Mouse (Mus musculus): Measurements from ENCODE around the gene Fem1b. TPM values are rescaled to one million over a fixed set of nuclear protein-coding genes. Genes with fewer than 3 reads are reported as not detected.

Fem1b gene
- total RNA-seq, 2 experiments from 2014 or later = 37.7 to 43.6 TPM

DNA sequence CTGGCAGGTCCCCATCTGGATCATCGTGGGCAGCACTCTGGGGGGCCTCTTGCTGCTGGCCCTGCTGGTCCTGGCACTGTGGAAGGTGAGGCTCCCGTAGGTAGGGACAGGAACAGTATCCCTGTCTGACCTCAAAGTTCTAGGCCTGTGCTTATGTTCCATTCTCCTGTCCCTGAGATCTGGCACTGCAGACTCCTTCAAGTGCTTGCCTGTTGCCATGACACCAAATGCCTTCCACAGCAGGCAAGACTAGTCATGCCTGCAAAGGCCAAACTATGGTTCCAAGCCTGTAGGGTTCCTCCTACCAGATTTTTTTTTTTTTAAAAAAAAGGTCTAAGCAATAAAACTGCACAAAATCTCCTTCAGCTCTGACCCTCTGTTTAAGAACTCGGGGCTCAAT lies 29.8 kb downstream of the Fem1b start:
- peak in 1 of 2 experiments; percentile 22 for DNase-seq

- DNase-seq = no peak
Measured at GRCm38 (mm10) chr9:62778721-62779120, 33.0 kb downstream of the Fem1b start.

- peak; percentile 59 to 73 for DNase-seq
Measured at GRCm38 (mm10) chr9:62777461-62777860, 34.3 kb downstream of the Fem1b start.

DNA sequence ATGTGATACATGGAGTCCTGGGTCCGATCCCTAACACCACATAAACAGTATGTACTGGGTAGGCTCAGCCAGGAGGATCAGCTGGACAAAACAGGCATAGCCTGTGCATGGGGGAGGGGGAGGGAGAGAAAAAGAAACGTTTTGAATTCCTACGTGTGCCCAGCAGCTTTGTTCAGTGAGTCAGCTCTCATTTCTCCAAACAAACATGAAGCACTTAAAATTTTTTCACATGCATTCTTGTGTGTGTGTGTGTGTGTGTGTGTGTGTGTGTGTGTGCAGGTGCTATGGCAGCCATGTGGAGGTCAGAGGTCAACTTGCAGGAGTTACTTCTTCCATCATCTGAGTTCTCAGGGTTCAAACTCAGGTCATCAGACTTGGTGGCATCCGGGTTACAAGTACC lies 36.3 kb downstream of the Fem1b start:
- DNase-seq = no peak

DNA sequence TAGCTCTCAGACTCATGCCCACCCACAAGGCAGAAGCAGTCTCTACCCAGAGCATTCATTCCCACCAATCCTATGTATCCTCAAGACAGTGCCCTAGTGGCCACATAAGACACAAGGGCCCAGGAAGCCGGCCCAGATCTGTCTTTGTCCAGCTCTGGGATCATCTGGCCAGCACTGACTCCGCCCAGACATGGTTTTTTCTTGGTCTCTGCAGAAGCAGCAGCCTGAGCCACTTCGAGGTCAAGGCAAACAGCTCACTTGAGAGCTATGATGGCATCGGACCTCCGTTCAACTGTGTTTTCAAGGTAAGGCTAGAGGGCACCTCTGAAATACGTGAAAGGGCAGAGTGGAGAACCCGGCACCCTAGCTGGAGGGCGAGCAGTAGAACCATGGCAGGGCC lies 39.0 kb downstream of the Fem1b start:
- DNase-seq = peak; percentile 41 to 55

DNA sequence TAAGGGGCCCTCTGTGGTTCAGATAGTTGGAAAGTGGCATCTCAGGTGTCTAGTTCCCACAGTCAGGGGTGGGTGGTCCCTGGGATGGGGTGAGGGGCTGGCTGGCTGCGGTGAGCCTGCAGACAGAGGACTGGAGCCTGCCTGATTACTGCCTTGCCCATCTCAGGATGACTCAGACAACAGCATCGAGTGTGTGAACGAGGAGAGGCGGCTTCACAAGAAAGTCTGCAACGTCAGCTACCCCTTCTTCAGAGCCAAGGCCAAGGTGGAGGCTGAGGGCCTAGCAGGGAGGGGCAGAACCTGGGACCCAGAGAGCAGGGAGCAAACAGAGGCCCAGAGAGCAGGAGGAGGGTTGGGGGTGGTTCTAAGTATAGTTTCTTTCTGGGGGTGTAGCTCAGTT lies 43.4 kb downstream of the Fem1b start:
- DNase-seq = no peak

DNA sequence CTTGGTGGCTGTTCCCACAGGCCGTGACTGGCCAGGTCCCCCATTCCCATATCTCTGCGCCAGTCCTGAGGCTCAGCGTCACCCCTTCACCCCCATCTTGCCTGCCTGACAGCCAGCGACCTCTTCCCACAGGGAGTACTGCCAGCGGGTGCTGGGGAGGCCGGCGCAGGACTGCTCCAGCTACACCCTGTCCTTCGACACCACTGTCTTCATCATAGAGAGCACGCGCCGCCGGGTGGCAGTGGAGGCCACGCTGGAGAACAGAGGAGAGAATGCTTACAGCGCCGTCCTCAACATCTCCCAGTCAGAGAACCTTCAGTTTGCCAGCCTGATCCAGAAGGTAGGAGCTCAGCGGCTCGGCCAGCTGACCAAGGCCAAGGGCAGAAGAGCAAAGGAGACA lies 44.3 kb downstream of the Fem1b start:
- DNase-seq = no peak

- DNase-seq = no peak
Measured at GRCm38 (mm10) chr9:62765346-62765745, 46.4 kb downstream of the Fem1b start.

DNA sequence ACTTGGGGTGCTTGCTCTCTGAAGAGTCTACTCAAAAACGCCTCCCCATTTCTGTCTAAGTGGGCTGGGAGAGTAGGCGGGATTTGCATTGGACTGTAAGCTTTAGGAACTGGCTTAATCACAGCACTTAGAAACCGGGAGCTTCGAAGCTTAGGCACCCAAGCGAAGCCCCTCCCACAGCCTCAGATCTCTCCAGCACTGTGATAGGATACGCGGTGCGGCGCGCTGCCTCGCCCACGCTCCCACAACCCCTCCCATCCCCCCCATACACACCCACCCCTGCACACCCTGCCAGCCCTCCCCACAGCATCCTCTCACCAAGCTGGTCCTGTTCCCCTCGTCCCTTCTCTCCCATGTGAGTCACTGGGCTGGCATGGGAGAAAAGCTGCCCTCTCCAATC lies 48.3 kb downstream of the Fem1b start:
- peak in 1 of 2 experiments; percentile 40 for DNase-seq

GRCm38 (mm10) chr9:62759601-62760000 lies 52.1 kb downstream of the Fem1b start:
- DNase-seq = no peak

- no peak for DNase-seq
Measured at GRCm38 (mm10) chr9:62758288-62758687, 53.4 kb downstream of the Fem1b start.

- DNase-seq = no peak
Measured at GRCm38 (mm10) chr9:62750381-62750780, 61.4 kb downstream of the Fem1b start.

- DNase-seq = peak in 1 of 2 experiments; percentile 49
Measured at GRCm38 (mm10) chr9:62749666-62750065, 62.1 kb downstream of the Fem1b start.

GRCm38 (mm10) chr9:62746646-62747045 lies 65.1 kb downstream of the Fem1b start:
- DNase-seq = no peak

DNA sequence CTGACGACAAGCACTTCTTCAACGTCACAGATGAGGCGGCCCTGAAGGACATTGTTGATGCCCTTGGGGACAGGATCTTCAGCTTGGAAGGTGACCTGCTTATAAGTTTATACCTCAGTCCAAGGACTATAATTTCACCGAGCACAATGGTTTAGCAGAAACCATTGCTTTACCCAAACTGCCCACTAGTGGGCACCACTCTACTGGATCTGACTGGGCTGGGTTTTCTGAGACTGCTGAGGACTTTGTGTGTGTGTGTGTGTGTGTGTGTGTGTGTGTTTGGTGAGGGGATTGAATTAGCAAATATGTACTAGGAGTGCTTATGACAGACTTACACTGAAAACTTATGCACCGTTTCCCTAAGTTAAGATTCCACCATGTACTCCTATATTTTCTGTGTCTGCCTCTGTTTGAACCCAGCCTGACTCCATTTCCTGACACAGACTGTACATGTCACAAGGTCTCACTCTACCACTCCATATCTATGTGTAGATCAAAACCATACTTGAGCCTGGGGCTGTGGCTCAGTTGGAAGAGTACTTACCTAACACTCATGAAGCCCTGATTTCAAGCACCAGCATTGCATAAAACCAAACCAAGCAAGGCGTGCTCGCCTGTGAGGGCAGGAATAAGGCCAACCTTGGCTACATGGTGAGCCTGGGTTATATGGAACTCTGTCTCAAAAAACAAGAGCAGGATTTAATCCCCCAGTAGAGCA lies 67.0 kb downstream of the Fem1b start:
- DNase-seq = peak; percentile 22 to 44

Other genes starting within 250 kb of the Fem1b start
- 1 to 10 TPM; 1.8 to 2.2 TPM for gene Itga11, start 134.1 kb downstream of the Fem1b start, total RNA-seq (2021)
- 10 to 100 TPM; 12.3 to 20.2 TPM for gene Cln6, start 26.9 kb upstream of the Fem1b start, total RNA-seq (2021)
- 10 to 100 TPM in 1 of 2 experiments, 1 to 10 TPM in 1; 7.9 to 10.6 TPM for gene Calml4, start 46.1 kb upstream of the Fem1b start, total RNA-seq (2021)
- gene Pias1, start 176.0 kb upstream of the Fem1b start, total RNA-seq (2021) = 10 to 100 TPM; 32.2 to 33.7 TPM

Measured in adrenal gland, postnatal 36 days (tissue).